Mouse (Mus musculus) kidney, postnatal 10 days (tissue): ENCODE measurements around the gene Stat4.
A peak's percentile ranks its signal among the peaks of the same experiment; 100 is the strongest.

Experiments
- DNase-seq: peaks from one replicate; pipeline ENCODE4 v3.0.0; 2021; ENCODE audit warnings: mixed read lengths

Stat4 gene

GRCm38 (mm10) chr1:52112301-52112700, 125.4 kb downstream of the Stat4 start:
- DNase-seq = no peak

DNA sequence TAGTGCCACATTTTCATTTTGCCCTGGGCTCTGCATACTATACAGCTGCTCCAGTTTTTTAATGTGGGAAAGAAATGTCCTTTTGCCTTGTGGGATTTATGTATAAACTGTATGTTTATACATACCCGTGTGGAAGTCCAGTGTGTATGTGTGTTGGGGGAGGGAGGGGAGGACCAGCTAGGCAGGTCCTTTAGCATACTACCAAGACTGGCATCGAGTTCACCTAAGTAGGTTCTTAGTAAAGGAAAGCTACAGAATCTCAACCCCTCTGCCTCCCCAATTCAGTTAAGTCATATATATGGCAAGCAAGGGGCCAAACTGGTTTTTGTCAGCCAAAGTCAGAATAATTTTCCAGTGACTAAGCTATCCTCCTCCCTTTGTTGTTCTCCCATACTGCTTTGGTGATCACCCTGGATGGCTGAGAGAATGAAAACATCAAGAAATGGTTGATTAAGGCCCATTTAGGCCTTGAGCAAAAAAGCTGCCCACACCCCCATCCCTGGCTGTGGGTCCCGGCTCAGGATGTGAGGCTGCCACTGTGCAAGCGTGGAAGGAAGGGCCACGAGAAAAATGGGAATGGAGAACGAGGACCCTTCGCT, 126.2 kb downstream of the Stat4 start:
- DNase-seq = no peak

DNA sequence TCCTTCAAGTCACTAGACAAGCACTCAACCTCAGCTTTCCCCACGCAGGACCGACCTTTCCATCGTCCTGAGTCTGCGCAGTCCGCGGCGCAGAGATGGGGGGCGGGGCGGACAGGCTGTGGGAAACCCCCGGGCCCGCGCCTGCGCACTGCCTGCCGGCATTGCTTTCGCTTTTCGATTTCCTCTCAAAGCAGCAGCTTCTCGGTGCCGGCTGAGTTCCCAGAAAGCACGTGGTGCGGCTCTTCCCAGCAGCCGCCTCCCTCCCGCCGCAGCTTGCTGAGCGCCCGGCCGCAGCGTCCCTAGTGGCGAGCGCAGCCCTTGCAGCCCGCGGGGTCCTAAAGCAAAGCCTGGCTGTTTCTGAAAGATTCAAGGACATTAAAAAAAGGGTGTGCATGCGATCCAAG, 126.7 kb downstream of the Stat4 start:
- peak; percentile 99 for DNase-seq

GRCm38 (mm10) chr1:52116441-52116840, 129.5 kb downstream of the Stat4 start:
- DNase-seq = no peak

- DNase-seq = no peak
These were observed 130.8 kb downstream of the Stat4 start for GRCm38 (mm10) chr1:52117777-52118176.

DNA sequence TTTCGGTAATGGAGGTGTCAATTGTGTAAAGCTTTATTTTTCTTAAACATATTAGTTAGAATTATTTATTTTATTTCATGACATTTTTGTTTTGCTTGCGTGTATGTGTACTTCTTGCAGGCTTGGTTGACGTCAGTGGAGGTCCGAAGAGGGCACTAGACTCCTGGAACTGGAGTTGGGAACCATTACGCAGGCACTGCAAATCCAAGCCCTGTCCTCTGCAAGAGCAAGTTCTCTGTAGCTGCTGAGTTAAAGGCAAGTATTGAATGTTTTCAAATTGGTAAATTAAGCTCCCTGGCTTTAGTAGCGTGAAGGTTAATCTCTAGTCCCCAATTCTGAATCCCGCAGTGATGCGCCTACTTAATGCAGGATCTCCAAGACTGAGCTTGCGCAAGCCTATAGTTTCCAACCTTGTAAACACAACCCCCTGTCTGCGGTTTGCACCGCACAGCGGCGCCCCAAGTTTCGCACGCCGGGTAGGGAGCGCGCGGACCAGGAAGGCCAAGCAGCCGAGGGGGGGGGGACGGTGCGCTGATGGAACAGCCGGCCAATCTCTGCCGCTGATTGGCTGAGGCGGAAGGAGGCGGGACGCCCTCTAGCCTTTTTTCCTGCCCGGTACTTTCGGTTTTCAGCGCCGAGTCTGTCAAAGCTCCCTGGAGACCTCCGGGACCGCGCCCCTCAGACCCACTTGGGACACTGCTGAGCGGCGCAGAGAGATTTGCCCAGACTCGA, 132.1 kb downstream of the Stat4 start, which contains the start of gene Stat1:
TSS of gene Stat1 (plus strand) at position 581 of the 732 bp plus-strand sequence.
- peak; percentile 95 for DNase-seq

DNA sequence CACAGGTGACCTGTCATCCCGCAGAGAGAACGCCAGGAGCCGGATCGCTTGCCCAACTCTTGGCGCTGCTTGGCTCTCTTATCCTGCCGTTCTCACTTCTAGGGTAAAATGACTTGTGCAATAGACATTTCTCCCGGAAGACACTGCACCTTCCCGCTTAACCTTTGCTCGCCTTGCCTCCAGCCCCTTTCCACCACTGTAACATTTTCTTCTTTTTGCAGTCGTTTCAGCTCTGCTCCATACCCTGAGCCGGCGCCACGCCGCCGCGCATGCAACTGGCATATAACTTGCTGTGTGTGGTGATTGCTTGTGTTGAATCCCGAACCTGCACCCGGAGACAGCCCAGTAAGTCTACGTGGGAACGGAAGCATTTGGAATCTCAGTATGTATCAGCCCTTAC, 132.7 kb downstream of the Stat4 start:
- DNase-seq = no peak

DNA sequence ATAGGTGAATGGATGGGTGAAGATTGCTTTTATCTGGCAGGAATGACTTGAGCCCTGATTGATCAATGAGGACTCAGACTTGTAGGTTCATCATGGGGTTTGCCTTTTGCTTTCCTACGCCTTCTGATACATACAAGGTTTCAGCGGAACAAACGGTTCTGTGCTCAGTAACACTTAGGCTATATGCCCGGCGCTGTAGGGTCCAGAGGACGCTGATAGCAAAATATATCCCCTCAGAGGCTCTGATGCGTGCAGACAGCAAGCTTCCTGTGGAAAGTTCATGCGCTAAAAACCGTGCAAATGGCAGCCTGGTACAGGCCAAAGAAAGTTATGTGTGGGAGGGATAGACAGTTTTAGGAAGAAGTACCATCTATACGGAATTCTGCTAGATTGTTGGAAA, 133.2 kb downstream of the Stat4 start:
- DNase-seq = no peak

- DNase-seq = no peak
These were observed 134.1 kb downstream of the Stat4 start for GRCm38 (mm10) chr1:52121052-52121451.

DNA sequence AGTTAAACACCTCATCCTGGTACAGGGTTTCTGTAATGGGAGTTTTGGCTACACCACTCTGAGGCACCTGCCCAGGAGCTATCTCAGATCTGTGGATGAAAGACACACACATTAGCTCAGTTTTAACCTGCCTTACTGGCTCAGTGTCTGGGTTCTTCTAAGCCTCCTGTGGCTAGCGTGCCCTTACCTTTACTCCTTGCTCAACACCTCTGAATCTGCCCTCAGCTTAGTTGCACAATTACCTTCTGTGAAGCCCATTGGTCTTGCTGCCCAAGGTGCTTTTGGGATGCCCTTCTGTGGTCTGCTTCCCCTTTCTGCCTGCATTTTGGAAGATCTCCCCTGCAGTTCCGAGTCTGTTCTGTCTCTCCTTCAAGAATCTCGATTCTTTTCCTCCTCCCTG, 137.9 kb downstream of the Stat4 start:
- DNase-seq = no peak

DNA sequence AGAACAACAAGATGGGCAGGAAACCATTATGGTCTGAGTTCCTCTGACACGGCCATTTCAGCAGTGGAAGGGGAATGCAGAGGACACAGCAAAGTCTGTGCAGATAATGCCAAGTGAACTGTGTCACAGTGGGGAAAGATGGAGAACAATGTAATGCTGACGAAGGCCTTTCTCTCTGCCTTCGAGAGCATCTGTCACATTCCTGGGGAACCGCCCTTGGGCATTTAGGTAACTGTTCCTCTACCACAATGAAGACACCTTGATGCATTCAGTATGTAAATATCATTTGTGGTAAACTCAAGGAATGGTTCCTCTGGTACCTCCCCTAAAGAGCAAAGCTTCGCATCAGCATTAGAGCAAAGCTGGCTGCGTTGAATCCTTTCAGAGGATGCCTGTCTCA, 140.4 kb downstream of the Stat4 start:
- no peak for DNase-seq

DNA sequence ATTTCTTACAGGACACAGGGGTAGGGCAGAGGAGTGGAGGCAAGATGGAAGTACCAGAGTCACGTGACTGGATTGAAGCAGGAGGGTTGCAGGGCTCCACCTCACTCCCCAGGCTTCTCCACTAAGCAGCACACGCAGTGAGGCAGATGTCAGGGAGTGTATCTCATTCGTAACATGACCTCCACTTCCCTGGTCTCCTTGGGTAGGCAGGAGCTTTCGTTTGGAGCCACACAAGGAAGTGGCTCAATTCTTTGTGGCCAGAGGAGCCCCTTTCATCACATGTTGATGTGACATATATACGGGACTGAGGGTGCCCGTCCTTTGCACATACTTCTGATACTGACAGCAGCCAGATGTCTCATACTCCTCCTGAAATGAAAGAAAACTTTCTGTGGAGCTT, 142.8 kb downstream of the Stat4 start:
- DNase-seq = no peak

GRCm38 (mm10) chr1:52131787-52132377, 144.9 kb downstream of the Stat4 start:
- DNase-seq = no peak

DNA sequence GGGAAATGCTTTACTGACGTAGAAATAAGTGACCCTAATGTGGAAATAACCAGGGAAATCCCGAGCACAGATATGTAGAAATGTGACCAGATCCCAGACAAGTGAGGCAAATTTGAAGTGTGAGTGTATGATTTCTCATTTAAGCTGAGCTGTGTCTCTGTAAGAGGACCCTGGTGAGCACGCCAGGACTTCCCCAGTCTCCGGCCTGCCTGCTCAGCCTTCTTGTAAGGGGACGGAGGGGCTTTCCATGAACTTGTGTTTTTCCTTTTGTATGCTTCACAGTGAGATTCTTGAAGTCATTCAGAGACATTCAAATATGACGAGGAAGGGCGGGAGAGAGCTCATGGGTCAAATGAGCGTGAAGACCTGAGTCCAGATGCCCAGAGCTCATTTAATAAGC, 146.3 kb downstream of the Stat4 start:
- DNase-seq = no peak

DNA sequence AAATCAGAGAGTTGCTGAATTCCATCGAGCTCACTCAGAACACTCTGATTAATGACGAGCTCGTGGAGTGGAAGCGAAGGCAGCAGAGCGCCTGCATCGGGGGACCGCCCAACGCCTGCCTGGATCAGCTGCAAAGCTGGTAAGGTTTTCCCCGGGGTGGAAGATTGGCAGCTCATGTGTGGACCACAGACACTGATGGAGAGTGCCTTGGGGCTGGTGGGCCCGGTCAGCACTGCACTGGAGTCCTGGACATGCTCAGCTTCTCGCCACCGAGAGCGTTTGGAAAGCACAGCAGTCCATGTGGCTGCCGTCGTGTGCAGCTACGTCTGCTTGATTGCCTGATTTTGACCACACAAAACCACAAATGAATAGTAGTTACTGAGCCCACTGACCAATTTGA, 150.3 kb downstream of the Stat4 start:
- no peak for DNase-seq

GRCm38 (mm10) chr1:52140534-52140933, 153.6 kb downstream of the Stat4 start:
- DNase-seq = no peak

- no peak for DNase-seq
These were observed 154.5 kb downstream of the Stat4 start for GRCm38 (mm10) chr1:52141482-52141881.

GRCm38 (mm10) chr1:52142117-52142516, 155.2 kb downstream of the Stat4 start:
- DNase-seq = no peak

DNA sequence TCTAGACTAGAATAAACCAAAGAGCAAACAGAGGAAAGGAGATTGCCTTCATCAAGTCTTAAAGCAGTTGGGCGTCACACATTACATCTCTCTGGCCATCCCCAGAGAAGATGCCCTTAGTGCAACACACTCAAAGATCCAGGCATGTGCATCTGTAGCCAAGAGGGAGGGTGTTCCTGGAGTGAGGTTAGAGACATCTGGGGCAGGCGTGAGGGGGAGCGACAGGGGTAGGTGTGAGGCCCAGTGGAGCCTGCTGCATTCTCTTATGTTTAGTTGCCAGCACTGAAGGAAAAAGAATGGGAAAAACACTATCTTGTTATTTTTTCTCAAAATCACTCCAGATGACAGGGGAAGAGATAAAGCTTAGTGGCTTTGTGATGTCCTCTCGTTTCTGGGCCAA, 156.2 kb downstream of the Stat4 start:
- no peak for DNase-seq

DNA sequence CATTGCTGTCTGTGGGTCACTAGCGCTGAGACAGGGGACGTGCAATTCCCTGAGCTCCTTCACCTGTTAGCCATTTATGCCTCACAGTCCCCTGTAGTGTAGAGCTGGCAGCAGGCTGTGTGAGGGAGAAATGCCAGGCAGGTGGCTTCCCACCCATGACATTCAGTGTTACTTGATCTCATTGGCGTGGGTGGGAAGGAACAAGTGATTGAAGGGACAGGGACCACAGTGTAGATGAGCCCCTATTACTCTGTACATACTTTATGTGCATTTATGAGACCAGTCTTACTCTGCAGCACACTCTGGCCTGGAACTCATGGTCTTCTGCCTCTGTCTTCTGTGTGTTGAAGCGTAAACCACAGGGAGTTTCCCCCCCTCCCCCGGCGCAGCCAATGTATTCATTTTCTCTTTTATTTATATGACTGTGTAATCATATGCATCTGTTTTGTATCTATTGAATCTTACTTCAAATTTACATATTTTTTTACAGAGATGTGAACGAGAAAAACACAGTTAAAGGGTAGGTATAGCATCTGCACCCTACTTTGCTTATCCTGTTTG, 156.7 kb downstream of the Stat4 start:
- DNase-seq = no peak

GRCm38 (mm10) chr1:52144907-52145306, 158.0 kb downstream of the Stat4 start:
- DNase-seq = no peak

DNA sequence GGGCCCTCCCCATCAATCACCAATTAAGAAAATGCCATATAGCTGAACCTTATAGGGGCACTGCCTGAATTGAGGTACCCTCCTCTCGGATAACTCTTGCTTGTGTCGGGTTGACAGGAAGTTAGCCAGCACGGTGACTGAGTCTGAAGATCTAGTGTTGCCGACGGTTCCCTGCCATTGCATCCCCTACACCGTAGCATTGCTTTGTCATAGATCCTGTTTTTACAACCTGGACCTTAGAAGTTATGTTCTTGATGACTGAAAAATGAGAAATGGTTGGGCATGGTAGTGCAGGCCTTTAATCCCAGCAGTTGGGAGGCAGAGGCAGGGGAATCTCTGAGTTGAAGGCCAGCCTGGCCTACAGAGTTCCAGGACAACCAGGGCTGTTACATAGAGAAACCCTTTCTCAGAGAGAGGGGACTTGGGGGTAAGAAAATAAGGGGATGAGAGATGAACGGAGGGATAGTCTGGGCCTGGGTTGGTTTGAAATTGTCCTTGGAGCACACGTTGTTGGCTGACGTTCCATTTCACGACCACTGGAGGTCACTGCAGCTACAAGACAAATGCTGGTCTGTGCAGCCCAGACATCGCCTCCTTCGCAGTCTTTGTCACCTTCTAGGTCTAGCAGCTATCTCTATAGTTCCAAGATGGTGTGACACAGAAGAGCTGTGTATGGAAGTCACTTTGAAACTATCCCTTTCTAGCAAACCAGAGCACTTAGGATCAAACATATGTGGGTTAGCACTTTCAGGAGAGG, 159.4 kb downstream of the Stat4 start:
- peak; percentile 81 for DNase-seq

DNA sequence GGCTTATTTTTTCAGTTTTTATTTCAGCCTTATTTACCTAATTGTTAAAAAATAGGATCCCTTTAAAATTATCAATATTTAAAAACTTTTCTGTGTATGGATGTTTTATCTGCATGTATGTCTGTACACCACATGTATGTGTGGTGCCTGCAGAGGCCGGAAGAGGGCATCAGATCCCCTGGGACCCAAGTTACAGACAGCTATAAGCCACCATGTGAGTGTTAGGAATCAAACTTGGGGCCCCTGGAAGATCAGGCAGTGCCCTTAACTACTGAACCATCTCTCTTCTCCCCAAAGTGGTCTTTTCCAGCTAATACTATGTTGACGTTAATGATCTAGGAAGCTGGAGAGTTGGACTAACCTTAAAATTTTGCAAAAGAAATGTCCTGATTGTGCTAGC, 160.5 kb downstream of the Stat4 start:
- no peak for DNase-seq
